Mouse (Mus musculus) limb, embryonic 14.5 days (tissue): ENCODE results near the gene 9530053A07Rik. TPM values are rescaled to one million over a fixed set of nuclear protein-coding genes. Genes with fewer than 3 reads are reported as not detected.

Experiments used
- ATAC-seq: fragments of 200-750 bp; cut with Nextera tagmentation; 2 replicates; pipeline ENCODE4 v1.8.0; 2017; ENCODE audit warnings: low read depth, moderate number of reproducible peaks, moderate TSS enrichment; ENCODE audit not compliant: low FRiP score
- DNase-seq: peaks from one replicate; pipeline ENCODE4 v3.0.0-alpha.2; 2015; ENCODE audit warnings: low spot score
- H3K27ac ChIP-seq: fragments of 300-500 bp; sonication (generic); replicated peaks from 2 replicates; pipeline ENCODE4 v1.5.1; 2014; ENCODE audit warnings: low read depth, mild to moderate bottlenecking, low read length, moderate library complexity, mixed read lengths
- H3K27me3 ChIP-seq: fragments of 300-500 bp; sonication (generic); 2 replicates; pipeline ENCODE4 v1.6.1; 2014; ENCODE audit warnings: low read length, mixed read lengths; ENCODE audit not compliant: control insufficient read depth, insufficient read depth
- H3K36me3 ChIP-seq: fragments of 300-500 bp; sonication (generic); 2 replicates; pipeline ENCODE4 v1.6.1; 2014; ENCODE audit warnings: mild to moderate bottlenecking, low read length, moderate library complexity, mixed read lengths; ENCODE audit not compliant: control insufficient read depth, insufficient read depth
- H3K4me1 ChIP-seq: fragments of 300-500 bp; sonication (generic); 2 replicates; pipeline ENCODE4 v1.6.1; 2014; ENCODE audit warnings: antibody characterized with exemption, low read length, mixed read lengths; ENCODE audit not compliant: control insufficient read depth, insufficient read depth
- H3K4me2 ChIP-seq: fragments of 300-500 bp; sonication (generic); replicated peaks from 2 replicates; pipeline ENCODE4 v1.6.1; 2014; ENCODE audit warnings: low read depth, mild to moderate bottlenecking, low read length, moderate library complexity; ENCODE audit not compliant: severe bottlenecking
- H3K4me3 ChIP-seq: fragments of 300-500 bp; sonication (generic); replicated peaks from 2 replicates; pipeline ENCODE4 v1.5.1; 2014; ENCODE audit warnings: low read length
- H3K9ac ChIP-seq: fragments of 300-500 bp; sonication (generic); 2 replicates; pipeline ENCODE4 v1.6.1; 2014; ENCODE audit warnings: mild to moderate bottlenecking, low read depth, low read length, moderate library complexity; ENCODE audit not compliant: severe bottlenecking
- H3K9me3 ChIP-seq: fragments of 300-500 bp; sonication (generic); 2 replicates; pipeline ENCODE4 v1.6.1; 2016; ENCODE audit warnings: low read length; ENCODE audit not compliant: control insufficient read depth
- POLR2A ChIP-seq: fragments of 200-500 bp; IDR thresholded peaks from 2 replicates; pipeline ENCODE4 v1.8.0; 2012; ENCODE audit warnings: inconsistent platforms, mild to moderate bottlenecking, moderate library complexity, borderline replicate concordance; ENCODE audit not compliant: insufficient read depth, insufficient read length; ENCODE audit errors: extremely low read depth
- WGBS: fragments of 180-500 bp; shearing (Covaris S2); extraction: QIAGEN DNeasy Blood & Tissue Kit; methylation state at CpG from one replicate; pipeline ENCODE4 v1.1.7; 2014; 5-methylcytosine and 5-hydroxymethylcytosine counted together
- polyA plus RNA-seq, 2 experiments: library from polyadenylated mRNA; depleted of rRNA in 1 of 2; stranded (reverse) in 1 of 2; unstranded in 1 of 2; fragments of >200 nt; fragmentation: Nextera tagmentation in 1 of 2; extraction: Ambion mirVana in 1 of 2; gene quantifications; 2 replicates each; pipeline versions ENCODE4 v1.2.1 to v1.2.3; 2012 to 2014

9530053A07Rik gene
- polyA plus RNA-seq, 2 experiments = not detected

DNA sequence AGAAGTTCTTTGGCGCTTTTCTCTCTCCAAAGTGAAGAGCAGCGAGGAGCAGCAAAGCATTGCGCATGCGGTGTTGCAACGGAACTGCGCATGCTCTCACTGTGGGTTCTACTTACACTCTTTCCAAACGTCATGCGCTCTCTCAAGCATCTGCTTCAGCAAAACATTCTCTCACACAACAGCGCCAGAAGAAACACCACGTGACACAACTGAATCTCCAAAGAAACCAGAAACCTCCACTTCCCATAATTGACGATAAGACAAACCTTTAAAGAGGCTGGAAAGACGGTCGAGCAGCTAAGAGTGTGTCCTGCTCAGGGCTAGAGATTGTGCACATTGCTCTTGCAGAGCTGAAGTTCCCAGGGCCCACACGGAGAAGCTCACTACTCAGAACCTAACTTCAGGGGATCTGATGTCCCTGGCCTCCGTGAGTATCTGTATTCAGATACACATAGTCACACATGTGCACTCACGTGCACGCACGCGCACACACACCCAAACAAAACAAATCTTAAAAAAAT lies 79.8 kb downstream of the 9530053A07Rik start:
- TF ChIP-seq POLR2A = no peak
- H3K4me3 ChIP-seq = peak overlapping the region; percentile 27
- no peaks in the 10 kb centered on the region for H3K9me3 ChIP-seq
- no peaks in the 10 kb centered on the region for H3K4me1 ChIP-seq
- no peaks in the 10 kb centered on the region for H3K36me3 ChIP-seq
- WGBS = 51% methylated on average over 19 of the region's 19 CpGs
- DNase-seq (peak; percentile 89), ATAC-seq (peak; percentile 78; the same call in 1 of the 2 replicates)
- peak overlapping the region; percentile 58; the same call in 1 of the 2 replicates for H3K27ac ChIP-seq
- H3K9ac ChIP-seq = peak overlapping the region; percentile 53
- peak overlapping the region; percentile 49 for H3K4me2 ChIP-seq
- H3K27me3 ChIP-seq = no peaks in the 10 kb centered on the region

DNA sequence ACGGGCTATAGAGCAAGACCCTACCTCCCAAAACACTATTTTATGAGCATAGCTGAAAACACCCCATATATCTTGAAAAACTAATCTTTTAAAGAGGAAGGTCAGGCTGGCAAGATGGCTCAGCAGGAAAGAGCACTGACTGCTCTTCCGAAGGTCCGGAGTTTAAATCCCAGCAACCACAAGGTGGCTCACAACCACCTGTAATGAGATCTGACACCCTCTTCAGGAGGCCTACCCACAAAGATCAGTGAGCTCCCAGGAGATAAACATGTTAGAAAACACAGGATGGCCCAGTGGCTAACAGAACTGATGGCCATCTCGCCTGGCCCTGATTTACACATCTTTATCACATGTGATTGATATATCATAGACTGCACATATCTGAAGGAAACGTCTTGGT lies 81.5 kb downstream of the 9530053A07Rik start:
- DNase-seq (no peak), ATAC-seq (no peak)
- Histone ChIP-seq H3K36me3 (no peaks in the 10 kb centered on the region), H3K4me1 (no peaks in the 10 kb centered on the region), H3K4me2 (no peak overlapping the region), H3K27me3 (no peaks in the 10 kb centered on the region), H3K9me3 (no peaks in the 10 kb centered on the region), H3K27ac (no peak overlapping the region), H3K4me3 (no peak overlapping the region), H3K9ac (no peak overlapping the region)
- 46% methylated on average over 5 of the region's 5 CpGs for WGBS
- no peak for TF ChIP-seq POLR2A

DNA sequence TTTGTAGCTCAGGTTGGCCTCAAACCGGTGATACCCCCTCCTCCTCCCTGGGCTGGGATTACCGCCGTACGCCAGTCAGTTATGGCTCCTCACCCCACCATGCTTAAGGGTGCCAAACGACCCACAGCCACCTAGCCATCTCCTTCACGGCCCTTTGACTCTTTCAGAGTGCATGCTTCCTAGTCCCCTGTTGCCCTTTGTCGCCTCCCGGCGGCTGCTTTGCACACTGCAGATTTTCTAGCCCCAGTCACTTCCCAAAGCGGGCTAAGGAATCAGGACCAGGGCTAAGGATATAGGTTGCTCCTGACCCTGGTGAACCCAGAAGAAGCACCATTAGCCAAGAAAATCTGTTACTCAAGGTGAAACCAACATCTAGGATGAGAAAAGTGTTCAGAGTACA lies 84.9 kb downstream of the 9530053A07Rik start:
- Histone ChIP-seq H3K4me1 (no peaks in the 10 kb centered on the region), H3K9me3 (no peaks in the 10 kb centered on the region), H3K36me3 (no peaks in the 10 kb centered on the region), H3K4me2 (no peak overlapping the region), H3K27me3 (no peaks in the 10 kb centered on the region), H3K9ac (no peak overlapping the region), H3K4me3 (no peak overlapping the region), H3K27ac (no peak overlapping the region)
- no peak for ATAC-seq
- 27% methylated on average over 10 of the region's 10 CpGs for WGBS
- DNase-seq = no peak
- no peak for TF ChIP-seq POLR2A

Other genes starting within 250 kb of the 9530053A07Rik start
- 4.0 and 5.9 TPM in 2 replicates for gene Zfp974, start 200.0 kb upstream of the 9530053A07Rik start, polyA plus RNA-seq (2012; rRNA removed)
- gene Zfp974, start 200.0 kb upstream of the 9530053A07Rik start, polyA plus RNA-seq (2014; fragmentation: Nextera tagmentation; extraction: Ambion mirVana) = 8.0 and 8.4 TPM in 2 replicates
- 4.7 and 5.7 TPM in 2 replicates for gene Zfp780b, start 150.3 kb upstream of the 9530053A07Rik start, polyA plus RNA-seq (2012; rRNA removed)
- 10.8 and 14.0 TPM in 2 replicates for gene Zfp780b, start 150.3 kb upstream of the 9530053A07Rik start, polyA plus RNA-seq (2014; fragmentation: Nextera tagmentation; extraction: Ambion mirVana)
- gene Zfp850, start 115.4 kb upstream of the 9530053A07Rik start, polyA plus RNA-seq (2012; rRNA removed) = 1.8 and 2.0 TPM in 2 replicates
- gene Zfp850, start 115.4 kb upstream of the 9530053A07Rik start, polyA plus RNA-seq (2014; fragmentation: Nextera tagmentation; extraction: Ambion mirVana) = 4.1 and 4.5 TPM in 2 replicates
- 206 and 227 TPM in 2 replicates for gene Psmc4, start 79.4 kb upstream of the 9530053A07Rik start, polyA plus RNA-seq (2012; rRNA removed)
- gene Psmc4, start 79.4 kb upstream of the 9530053A07Rik start, polyA plus RNA-seq (2014; fragmentation: Nextera tagmentation; extraction: Ambion mirVana) = 281 and 284 TPM in 2 replicates
- gene Fcgbp, start 58.2 kb upstream of the 9530053A07Rik start, polyA plus RNA-seq (2012; rRNA removed) = 0.35 and 0.63 TPM in 2 replicates
- gene Fcgbp, start 58.2 kb upstream of the 9530053A07Rik start, polyA plus RNA-seq (2014; fragmentation: Nextera tagmentation; extraction: Ambion mirVana) = 0.18 and 0.48 TPM in 2 replicates
- gene Fbl, start 40.2 kb downstream of the 9530053A07Rik start, polyA plus RNA-seq (2012; rRNA removed) = 238 and 299 TPM in 2 replicates
- gene Fbl, start 40.2 kb downstream of the 9530053A07Rik start, polyA plus RNA-seq (2014; fragmentation: Nextera tagmentation; extraction: Ambion mirVana) = 43.7 and 45.9 TPM in 2 replicates
- gene Dyrk1b, start 50.0 kb downstream of the 9530053A07Rik start, polyA plus RNA-seq (2012; rRNA removed) = 26.0 and 37.8 TPM in 2 replicates
- gene Dyrk1b, start 50.0 kb downstream of the 9530053A07Rik start, polyA plus RNA-seq (2014; fragmentation: Nextera tagmentation; extraction: Ambion mirVana) = 13.8 and 15.7 TPM in 2 replicates
- gene Eid2, start 138.4 kb downstream of the 9530053A07Rik start, polyA plus RNA-seq (2012; rRNA removed) = 33.0 and 35.0 TPM in 2 replicates
- 12.2 and 17.0 TPM in 2 replicates for gene Eid2, start 138.4 kb downstream of the 9530053A07Rik start, polyA plus RNA-seq (2014; fragmentation: Nextera tagmentation; extraction: Ambion mirVana)
- 15.4 and 18.3 TPM in 2 replicates for gene Eid2b, start 148.3 kb downstream of the 9530053A07Rik start, polyA plus RNA-seq (2012; rRNA removed)
- 14.3 and 14.9 TPM in 2 replicates for gene Eid2b, start 148.3 kb downstream of the 9530053A07Rik start, polyA plus RNA-seq (2014; fragmentation: Nextera tagmentation; extraction: Ambion mirVana)
- gene Selenov, start 161.7 kb downstream of the 9530053A07Rik start, polyA plus RNA-seq (2012; rRNA removed) = 0.55 and 0.74 TPM in 2 replicates
- 0.34 TPM in 1 of 2 replicates, not detected in the other for gene Selenov, start 161.7 kb downstream of the 9530053A07Rik start, polyA plus RNA-seq (2014; fragmentation: Nextera tagmentation; extraction: Ambion mirVana)
- 0.85 and 0.92 TPM in 2 replicates for gene Dll3, start 172.8 kb downstream of the 9530053A07Rik start, polyA plus RNA-seq (2012; rRNA removed)
- 0.83 and 0.84 TPM in 2 replicates for gene Dll3, start 172.8 kb downstream of the 9530053A07Rik start, polyA plus RNA-seq (2014; fragmentation: Nextera tagmentation; extraction: Ambion mirVana)
- 98.1 and 119 TPM in 2 replicates for gene Timm50, start 182.6 kb downstream of the 9530053A07Rik start, polyA plus RNA-seq (2012; rRNA removed)
- 138 TPM in 2 replicates for gene Timm50, start 182.6 kb downstream of the 9530053A07Rik start, polyA plus RNA-seq (2014; fragmentation: Nextera tagmentation; extraction: Ambion mirVana)
- 116 and 127 TPM in 2 replicates for gene Supt5, start 209.3 kb downstream of the 9530053A07Rik start, polyA plus RNA-seq (2012; rRNA removed)
- gene Supt5, start 209.3 kb downstream of the 9530053A07Rik start, polyA plus RNA-seq (2014; fragmentation: Nextera tagmentation; extraction: Ambion mirVana) = 76.2 and 84.4 TPM in 2 replicates
- 1,848 and 2,127 TPM in 2 replicates for gene Rps16, start 221.2 kb downstream of the 9530053A07Rik start, polyA plus RNA-seq (2012; rRNA removed)
- 1,280 and 1,345 TPM in 2 replicates for gene Rps16, start 221.2 kb downstream of the 9530053A07Rik start, polyA plus RNA-seq (2014; fragmentation: Nextera tagmentation; extraction: Ambion mirVana)
- 67.3 and 87.8 TPM in 2 replicates for gene Plekhg2, start 243.1 kb downstream of the 9530053A07Rik start, polyA plus RNA-seq (2012; rRNA removed)
- 59.0 and 69.1 TPM in 2 replicates for gene Plekhg2, start 243.1 kb downstream of the 9530053A07Rik start, polyA plus RNA-seq (2014; fragmentation: Nextera tagmentation; extraction: Ambion mirVana)